Mouse (Mus musculus): ENCODE data around the gene Sgsh. TPM values are rescaled to one million over a fixed set of nuclear protein-coding genes. Genes with fewer than 3 reads are reported as not detected.

Sgsh gene
- polyA plus RNA-seq, 1 experiment: 8.8 TPM

- 1% methylated on average over 31 of the region's 31 CpGs for WGBS
- H3K27me3 ChIP-seq (ENCODE audit: control insufficient read depth, insufficient read depth, low read length): no peaks in the 10 kb centered on the region
- DNase-seq: no peak
These were observed 54.9 kb downstream of the Sgsh start for GRCm38 (mm10) chr11:119300246-119300935.

GRCm38 (mm10) chr11:119299391-119300245 is 55.7 kb downstream of the Sgsh start, which contains the start of gene Eif4a3:
Gene Eif4a3, minus strand, starts transcription at chr11:119300089.
- DNase-seq: peak; percentile 95 to 96
- Histone ChIP-seq H3K27me3 (ENCODE audit: control insufficient read depth, insufficient read depth, low read length) (no peaks in the 10 kb centered on the region), H3K4me1 (ENCODE audit: control insufficient read depth, insufficient read depth, low read length) (no peaks in the 10 kb centered on the region; the same call in 1 of the 2 replicates), H3K27ac (ENCODE audit: insufficient read depth, low read length) (peak within 1 kb of the TSS; percentile 74), H3K4me3 (replicated peaks; ENCODE audit: insufficient read depth, low read depth, low read length) (peak within 1 kb of the TSS; percentile 97)
- WGBS: under 1% methylated on average over 89 of the region's 89 CpGs
- TF ChIP-seq CTCF (IDR thresholded peaks at IDR 0.05; ENCODE audit: borderline replicate concordance, insufficient read depth, low read depth, low read length): no peak
- peak; percentile 95; the same call in 1 of the 2 replicates for TF ChIP-seq POLR2A (IDR thresholded peaks at IDR 0.05; ENCODE audit: borderline replicate concordance, insufficient read depth, low read length)

More at GRCm38 (mm10) chr11:119300246-119300935, 54.9 kb downstream of the Sgsh start:
- H3K27ac ChIP-seq (ENCODE audit: insufficient read depth, low read length): peak overlapping the region; percentile 74
- TF ChIP-seq CTCF (IDR thresholded peaks at IDR 0.05; ENCODE audit: borderline replicate concordance, insufficient read depth, low read depth, low read length) (no peak), POLR2A (IDR thresholded peaks at IDR 0.05; ENCODE audit: borderline replicate concordance, insufficient read depth, low read length) (no peak)
- peak overlapping the region; percentile 97 for H3K4me3 ChIP-seq (replicated peaks; ENCODE audit: insufficient read depth, low read depth, low read length)
- no peaks in the 10 kb centered on the region; the same call in 1 of the 2 replicates for H3K4me1 ChIP-seq (ENCODE audit: control insufficient read depth, insufficient read depth, low read length)

- Histone ChIP-seq H3K27ac (ENCODE audit: insufficient read depth, low read length) (no peak overlapping the region), H3K4me3 (replicated peaks; ENCODE audit: insufficient read depth, low read depth, low read length) (peak overlapping the region; percentile 97)
These were observed 56.4 kb downstream of the Sgsh start for GRCm38 (mm10) chr11:119298917-119299316.

GRCm38 (mm10) chr11:119297996-119298395 is 57.3 kb downstream of the Sgsh start:
- no peaks in the 10 kb centered on the region for H3K27me3 ChIP-seq (ENCODE audit: control insufficient read depth, insufficient read depth, low read length)
- no peaks in the 10 kb centered on the region; the same call in 1 of the 2 replicates for H3K4me1 ChIP-seq (ENCODE audit: control insufficient read depth, insufficient read depth, low read length)
- no peak overlapping the region for H3K27ac ChIP-seq (ENCODE audit: insufficient read depth, low read length)
- TF ChIP-seq POLR2A (IDR thresholded peaks at IDR 0.05; ENCODE audit: borderline replicate concordance, insufficient read depth, low read length) (no peak), CTCF (IDR thresholded peaks at IDR 0.05; ENCODE audit: borderline replicate concordance, insufficient read depth, low read depth, low read length) (no peak)
- no peak overlapping the region for H3K4me3 ChIP-seq (replicated peaks; ENCODE audit: insufficient read depth, low read depth, low read length)
- 74% methylated on average over 6 of the region's 6 CpGs for WGBS
- DNase-seq: no peak

More at GRCm38 (mm10) chr11:119298917-119299316, 56.4 kb downstream of the Sgsh start:
- no peak for DNase-seq
- TF ChIP-seq POLR2A (IDR thresholded peaks at IDR 0.05; ENCODE audit: borderline replicate concordance, insufficient read depth, low read length) (no peak), CTCF (IDR thresholded peaks at IDR 0.05; ENCODE audit: borderline replicate concordance, insufficient read depth, low read depth, low read length) (no peak)
- Histone ChIP-seq H3K4me1 (ENCODE audit: control insufficient read depth, insufficient read depth, low read length) (no peaks in the 10 kb centered on the region; the same call in 1 of the 2 replicates), H3K27me3 (ENCODE audit: control insufficient read depth, insufficient read depth, low read length) (no peaks in the 10 kb centered on the region)
- WGBS: 2% methylated on average over 7 of the region's 7 CpGs

Other genes starting within 250 kb of the Sgsh start
- 32.5 and 37.8 TPM in 2 replicates for gene Tbc1d16, start 127.0 kb downstream of the Sgsh start, polyA plus RNA-seq (2012; rRNA removed)
- gene Ccdc40, start 127.0 kb downstream of the Sgsh start, polyA plus RNA-seq (2012; rRNA removed): 1.9 and 2.4 TPM in 2 replicates
- 233 and 246 TPM in 2 replicates for gene Gaa, start 87.6 kb downstream of the Sgsh start, polyA plus RNA-seq (2012; rRNA removed)
- gene Eif4a3, start 55.4 kb downstream of the Sgsh start, polyA plus RNA-seq (2012; rRNA removed): 120 and 133 TPM in 2 replicates
- 0.18 and 0.43 TPM in 2 replicates for gene Card14, start 47.8 kb downstream of the Sgsh start, polyA plus RNA-seq (2012; rRNA removed)
- gene Slc26a11, start within 50 bp of the Sgsh start, polyA plus RNA-seq (2012; rRNA removed): 12.9 and 15.6 TPM in 2 replicates
- gene Rnf213, start 37.6 kb upstream of the Sgsh start, polyA plus RNA-seq (2012; rRNA removed): 7.3 and 7.5 TPM in 2 replicates
- gene Endov, start 135.8 kb upstream of the Sgsh start, polyA plus RNA-seq (2012; rRNA removed): 15.4 and 16.4 TPM in 2 replicates
- gene Nptx1, start 192.2 kb upstream of the Sgsh start, polyA plus RNA-seq (2012; rRNA removed): 200 and 249 TPM in 2 replicates
- gene Rptor, start 247.4 kb upstream of the Sgsh start, polyA plus RNA-seq (2012; rRNA removed): 43.6 and 45.0 TPM in 2 replicates